Mouse (Mus musculus) cerebellum, adult (tissue): ENCODE measurements at regions not wholly inside any gene's neighbourhood (a gene's known extent, or its start where the extent isn't known, plus 50 kb on each side); places are given as distances from the start of the nearest gene placed in this dataset.

Source experiments
- ATAC-seq: cut with Nextera tagmentation; 2 replicates; pipeline ENCODE4 v1.9.2; 2017; ENCODE audit warnings: mild to moderate bottlenecking, moderate library complexity, mixed read lengths; ENCODE audit not compliant: insufficient number of reproducible peaks, low FRiP score, low TSS enrichment

DNA sequence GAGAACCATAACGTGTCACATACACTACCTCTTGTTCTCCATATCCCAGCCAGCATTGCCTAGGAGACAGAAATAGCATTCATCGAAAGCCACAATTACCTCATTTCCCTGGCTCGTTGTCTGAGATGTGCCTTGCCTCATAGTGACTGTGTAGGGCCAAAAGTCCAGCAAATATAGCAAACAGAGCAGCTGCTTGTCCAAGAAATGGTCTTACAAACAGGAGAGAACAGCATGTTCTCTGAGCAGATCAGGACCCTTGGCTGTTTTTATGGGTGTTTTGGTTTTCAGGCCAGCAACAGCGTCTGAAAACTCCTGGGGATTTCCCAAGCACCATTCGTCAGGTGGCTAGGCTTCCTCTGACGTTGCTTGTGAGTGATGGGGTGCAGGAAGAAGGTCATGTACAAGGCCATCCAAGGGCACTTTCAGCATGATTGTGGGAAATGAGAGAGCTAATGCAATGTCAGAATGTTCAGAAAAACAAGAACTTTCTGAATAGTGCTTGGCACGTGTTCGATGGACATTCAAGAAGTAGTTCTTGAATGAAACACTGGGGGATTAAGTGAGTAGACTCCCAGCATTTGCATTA lies 528.9 kb upstream of the Pappa start:
- ATAC-seq = no peak; the same call in 1 of the 2 replicates

DNA sequence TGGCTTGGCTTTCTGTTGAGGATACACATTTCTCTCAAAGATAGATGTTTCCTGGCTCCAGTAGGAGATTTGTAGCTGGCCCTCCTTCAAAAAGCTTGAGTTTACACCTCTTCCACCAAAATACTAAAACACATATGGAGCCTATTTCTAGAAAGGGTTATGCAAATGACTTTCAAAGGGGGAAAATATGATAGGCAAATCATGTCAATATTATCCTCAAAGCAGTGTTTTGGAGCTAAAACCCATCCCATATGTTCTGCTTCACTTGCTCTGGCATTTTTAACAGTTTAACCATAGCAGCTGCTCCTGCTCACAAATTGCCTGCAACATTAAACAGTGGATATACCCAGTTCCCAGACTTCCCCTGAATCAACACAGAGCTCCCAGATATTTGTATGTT lies 525.5 kb upstream of the Pappa start:
- no peak for ATAC-seq

DNA sequence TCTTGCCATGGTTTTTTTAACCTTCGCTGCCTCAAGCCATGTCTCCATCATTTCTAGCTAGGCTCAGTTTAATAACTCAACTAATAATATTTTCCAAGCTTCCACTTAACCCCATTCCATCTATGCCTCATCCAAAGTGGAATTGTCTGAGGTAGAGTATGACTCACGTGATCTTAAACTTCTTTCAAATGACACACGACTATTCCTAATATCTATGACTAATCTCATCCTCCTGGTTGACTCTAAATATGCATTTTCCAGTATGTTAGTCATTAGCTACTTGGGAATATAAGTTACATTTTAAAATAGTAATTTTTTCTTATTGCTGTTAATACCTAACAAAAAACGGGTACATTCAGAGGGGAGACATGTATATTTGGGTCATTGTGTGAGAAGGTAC lies 524.8 kb upstream of the Pappa start:
- ATAC-seq = no peak

DNA sequence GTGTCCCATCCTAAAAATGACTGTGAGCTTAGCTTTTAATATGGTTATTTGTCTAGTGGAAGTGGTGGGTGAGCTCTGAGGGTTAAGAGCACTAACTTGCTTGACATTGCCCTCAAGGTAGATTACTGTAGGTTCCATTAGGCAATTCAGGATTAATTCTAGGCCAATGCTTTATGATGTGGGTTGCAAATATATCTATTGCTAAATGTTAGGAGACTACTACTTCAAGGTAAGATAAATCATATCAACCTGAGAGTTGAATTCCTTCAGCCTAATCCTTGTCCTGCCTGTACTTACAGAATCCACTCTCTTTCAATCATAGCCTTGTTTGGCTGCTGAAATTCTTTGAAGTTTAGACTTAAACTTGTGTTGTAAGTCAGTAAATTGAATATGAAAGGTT lies 501.2 kb upstream of the Pappa start:
- no peak for ATAC-seq

GRCm38 (mm10) chr4:64632189-64632588 lies 491.8 kb upstream of the Pappa start:
- peak; percentile 98 for ATAC-seq

- no peak for ATAC-seq
These were observed 488.6 kb upstream of the Pappa start for GRCm38 (mm10) chr4:64635256-64635962.

DNA sequence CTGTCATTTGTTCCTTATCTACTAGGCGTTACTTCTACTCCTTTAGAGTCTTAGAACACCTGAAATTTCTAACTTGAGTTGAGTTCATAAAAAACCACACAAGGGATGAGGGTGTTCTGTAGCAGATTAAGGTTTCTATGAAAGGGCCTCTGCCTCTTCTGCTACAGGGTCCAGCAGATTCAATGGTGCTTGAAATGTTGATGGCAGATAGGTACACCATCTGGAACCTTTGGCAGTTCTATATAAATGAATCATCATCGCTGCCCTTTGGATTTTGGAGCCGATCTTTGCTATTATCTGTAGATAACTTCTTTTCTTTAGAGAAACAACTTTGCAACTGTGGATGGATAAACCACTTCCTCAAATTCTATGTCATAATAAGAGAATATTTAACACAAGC lies 483.9 kb upstream of the Pappa start:
- peak; percentile 91 for ATAC-seq

DNA sequence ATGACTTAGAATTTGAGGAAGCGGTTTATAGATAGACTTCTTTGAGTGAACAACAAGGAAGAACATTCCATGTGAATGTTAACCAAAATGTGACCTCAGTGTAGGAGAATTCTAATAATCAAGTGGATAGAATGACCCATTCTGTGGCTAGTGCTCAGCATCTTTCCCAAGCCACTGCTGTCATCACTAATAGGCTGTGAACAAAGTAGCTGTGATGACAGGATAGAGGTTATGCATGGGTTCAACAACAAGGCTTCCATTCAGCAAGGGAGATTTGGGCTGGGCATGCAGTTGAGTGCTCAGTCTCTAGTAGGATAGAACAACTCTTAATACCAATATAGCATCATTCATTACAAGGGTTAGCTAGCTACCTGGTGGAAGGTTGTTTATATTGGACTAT lies 483.0 kb upstream of the Pappa start:
- ATAC-seq = no peak

GRCm38 (mm10) chr4:64645141-64645540 lies 478.8 kb upstream of the Pappa start:
- ATAC-seq = no peak

DNA sequence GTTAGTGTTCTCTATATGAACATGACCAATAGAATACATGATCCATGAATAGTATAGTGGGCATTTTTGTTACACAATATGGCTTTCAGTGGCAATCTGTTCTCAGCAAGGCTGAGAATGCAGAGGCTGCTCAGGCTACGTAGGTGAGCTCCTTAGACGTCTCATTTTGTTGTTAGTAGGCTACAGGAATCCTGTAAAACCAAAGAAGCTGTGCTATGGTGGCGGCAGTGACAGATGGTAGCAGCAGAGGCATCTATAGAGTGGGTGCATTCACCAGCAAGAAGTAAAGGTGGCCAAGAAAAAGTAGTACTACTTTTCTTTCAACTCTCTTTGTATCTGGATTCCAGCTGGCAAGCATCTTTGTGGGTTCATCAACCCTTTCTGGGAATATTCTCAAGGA lies 469.8 kb upstream of the Pappa start:
- ATAC-seq = no peak

GRCm38 (mm10) chr4:64655534-64655933 lies 468.4 kb upstream of the Pappa start:
- no peak for ATAC-seq

GRCm38 (mm10) chr4:64663722-64664121 lies 460.3 kb upstream of the Pappa start:
- no peak for ATAC-seq

DNA sequence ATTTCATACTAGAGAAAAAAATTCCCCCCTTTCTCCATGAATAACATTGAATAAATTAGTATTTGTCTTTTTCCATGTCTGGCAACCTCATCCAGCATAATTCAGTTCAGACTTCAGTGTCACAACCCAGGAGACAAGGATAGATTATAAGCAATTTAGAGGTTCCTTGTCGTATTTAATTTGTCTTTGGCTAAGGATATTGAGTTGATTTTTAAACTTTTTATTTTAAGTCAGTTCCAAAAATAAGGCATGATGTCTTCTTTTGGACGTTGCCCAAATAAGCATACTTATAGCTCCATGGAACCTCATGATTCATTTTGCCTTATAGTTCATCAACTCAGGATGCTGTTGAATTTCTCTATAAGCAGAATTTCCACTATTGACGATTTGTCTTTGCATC lies 456.0 kb upstream of the Pappa start:
- no peak for ATAC-seq

DNA sequence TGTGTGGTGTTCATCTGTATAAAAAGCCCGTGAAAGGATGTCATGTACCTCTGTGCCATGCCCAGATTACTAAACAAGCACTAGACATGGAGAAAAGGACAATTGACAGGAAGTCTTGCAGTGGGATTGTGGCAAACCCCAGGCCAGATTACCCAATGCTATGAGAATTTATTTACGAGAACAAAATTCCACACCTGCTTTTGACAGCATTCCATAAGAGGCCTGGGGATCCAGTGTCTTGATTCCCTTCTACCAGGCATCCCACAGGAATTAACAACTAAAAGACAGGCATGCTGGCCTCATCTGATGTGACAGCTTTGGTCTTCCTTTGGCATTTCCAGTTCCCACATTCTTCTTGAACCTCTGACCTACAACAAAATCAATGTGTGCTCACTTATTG lies 454.3 kb upstream of the Pappa start:
- no peak for ATAC-seq

- no peak for ATAC-seq
These were observed 447.5 kb upstream of the Pappa start for GRCm38 (mm10) chr4:64676438-64676837.

GRCm38 (mm10) chr4:64676881-64677280 lies 447.1 kb upstream of the Pappa start:
- ATAC-seq = no peak

DNA sequence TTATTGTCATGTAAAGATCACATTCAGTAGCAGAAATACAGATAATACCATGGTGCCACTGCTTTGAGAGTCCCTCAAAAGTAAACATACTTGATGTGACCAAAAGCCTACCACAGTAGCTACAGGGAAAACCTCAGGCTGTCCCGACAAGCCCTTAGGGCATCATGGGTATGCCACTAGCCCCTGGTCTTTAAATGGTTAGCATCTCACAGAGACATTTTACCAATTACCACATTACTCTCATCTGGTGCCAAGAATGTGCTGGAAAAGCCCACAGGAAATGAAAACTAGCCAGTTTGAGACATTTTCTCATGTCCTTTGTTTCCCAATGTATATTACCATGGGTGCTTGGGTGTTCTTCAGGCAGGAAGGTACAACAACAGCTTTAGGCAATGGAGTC lies 439.3 kb upstream of the Pappa start:
- ATAC-seq = no peak

- ATAC-seq = no peak
These were observed 427.8 kb upstream of the Pappa start for GRCm38 (mm10) chr4:64696134-64696533.

DNA sequence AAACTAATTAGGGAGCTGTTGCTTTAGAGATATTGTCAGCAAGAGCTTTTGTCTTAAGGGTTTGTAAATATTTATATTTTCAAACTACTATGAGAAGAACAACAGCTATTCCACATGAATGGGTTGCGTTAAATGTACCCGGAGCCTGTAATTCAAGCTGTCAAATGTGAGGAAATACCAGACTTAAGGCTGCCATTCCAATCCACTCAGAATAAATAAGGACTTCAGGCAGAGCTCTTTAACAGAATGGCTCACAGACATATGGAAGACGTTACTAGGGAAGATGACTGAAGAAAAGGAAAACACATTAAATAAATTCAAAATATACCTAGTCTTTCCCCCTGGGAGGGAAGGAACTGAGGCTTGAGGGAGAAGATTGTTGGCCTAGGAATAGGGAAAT lies 400.7 kb upstream of the Pappa start:
- ATAC-seq = no peak

DNA sequence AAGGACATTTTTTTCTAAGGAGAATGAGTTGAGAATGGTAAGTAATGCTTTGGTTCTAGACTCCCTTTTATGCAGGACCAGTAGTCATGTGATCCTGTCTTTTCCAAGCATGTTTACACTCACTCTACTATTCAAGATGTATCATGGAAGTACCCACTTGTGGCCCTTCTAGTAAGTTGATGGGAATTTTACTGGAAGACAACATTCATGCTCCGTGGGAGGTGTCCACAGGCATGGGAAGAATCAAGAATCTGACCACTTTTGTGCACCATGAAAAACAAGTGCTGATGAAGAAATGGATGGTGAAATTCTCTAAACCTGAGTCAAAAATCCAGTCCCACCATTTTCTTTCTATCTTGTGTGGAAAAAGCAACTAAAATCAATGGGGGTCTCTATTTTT lies 399.1 kb upstream of the Pappa start:
- ATAC-seq = no peak

- ATAC-seq = no peak
These were observed 368.0 kb upstream of the Pappa start for GRCm38 (mm10) chr4:64755986-64756385.

GRCm38 (mm10) chr4:64768610-64769009 lies 355.4 kb upstream of the Pappa start:
- no peak for ATAC-seq
